Mouse (Mus musculus): ENCODE results near the gene Vps53.
A peak's percentile ranks its signal among the peaks of the same experiment; 100 is the strongest.
"Not testable (repeated sequence)": the region's sequence is repeated elsewhere in the genome, so short reads cannot be mapped to it uniquely, and the experiment has no call there.

The Vps53 gene

GRCm38 (mm10) chr11:76019879-76020278 is 159.6 kb downstream of the Vps53 start:
- DNase-seq (ENCODE audit: low spot score in 2 of 2), result no peak

DNA sequence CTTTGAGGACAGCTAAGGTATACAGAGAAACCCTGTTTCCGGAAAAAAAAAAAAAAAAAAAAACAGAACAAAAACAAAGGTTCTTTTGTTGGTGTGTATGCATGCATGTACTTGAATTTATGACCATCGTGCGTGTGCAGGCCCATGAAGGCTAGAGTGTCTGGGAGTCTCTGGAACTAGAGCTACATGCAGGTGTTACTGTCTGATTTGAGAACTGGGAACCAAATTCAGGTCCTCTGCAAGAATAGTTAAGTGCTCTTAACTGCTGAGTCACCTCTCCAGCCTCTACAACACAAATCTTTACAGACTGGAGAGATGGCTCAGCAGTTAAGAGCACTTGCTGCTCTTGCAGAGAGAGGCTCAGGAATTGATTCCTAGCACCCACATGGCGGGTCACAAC is 163.6 kb downstream of the Vps53 start:
- no peak for DNase-seq (ENCODE audit: low spot score in 2 of 2)

DNA sequence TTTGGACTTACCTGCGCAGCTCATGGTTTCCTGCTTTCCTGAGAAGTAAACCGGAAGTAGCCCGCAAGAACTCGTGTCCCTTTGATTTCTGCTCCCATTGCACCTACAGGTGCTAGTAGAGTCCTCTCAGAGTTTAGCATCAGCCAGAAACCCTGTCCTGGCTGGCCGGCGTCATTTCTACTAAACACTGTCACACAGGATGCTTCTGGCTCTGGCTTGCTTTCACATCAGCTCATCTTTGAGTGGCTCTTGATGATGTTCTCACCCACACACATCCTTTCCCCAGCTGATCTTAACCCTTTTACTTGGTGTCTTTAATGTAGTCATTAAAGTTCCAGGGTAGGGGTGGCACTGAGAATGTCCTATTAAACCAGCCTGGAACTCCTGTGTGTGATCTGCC is 164.2 kb downstream of the Vps53 start:
- DNase-seq (ENCODE audit: low spot score in 2 of 2), result no peak

DNA sequence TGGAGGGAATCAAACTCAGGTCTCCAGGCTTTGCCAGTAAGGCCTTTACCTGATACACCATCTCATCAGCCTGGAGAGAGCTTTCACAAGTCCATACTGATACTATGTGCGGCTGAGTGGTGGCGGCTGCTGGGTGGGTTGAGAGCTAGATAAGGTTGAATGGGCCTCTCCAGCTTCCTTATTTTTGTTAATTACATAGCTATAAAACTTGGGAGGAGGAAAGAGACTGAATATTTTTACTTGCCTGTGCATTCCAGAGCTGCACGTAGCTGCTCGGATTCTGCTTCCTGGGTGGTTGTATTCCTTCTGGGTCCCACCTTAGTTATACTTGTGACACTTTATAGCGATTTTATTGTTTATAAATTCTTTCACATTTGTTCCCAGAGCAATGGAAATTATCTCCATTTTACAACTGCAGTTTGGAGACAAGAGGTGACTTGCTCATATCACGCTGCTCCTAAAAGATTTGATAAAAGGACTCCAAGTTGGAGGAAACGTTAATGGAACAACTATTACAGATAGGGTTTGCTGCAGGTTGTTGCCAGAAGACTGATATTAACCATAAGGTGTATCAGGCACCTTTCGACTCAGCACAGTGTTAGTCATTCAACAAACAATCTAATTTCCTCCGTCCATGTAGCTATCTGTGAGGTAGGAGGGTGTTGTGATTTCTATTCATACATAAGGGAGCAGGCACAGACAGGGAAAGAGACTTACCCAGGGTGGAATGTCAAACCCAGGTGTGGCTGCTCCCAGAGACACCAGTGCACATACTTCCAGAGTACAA is 168.4 kb downstream of the Vps53 start:
- DNase-seq (ENCODE audit: low spot score in 2 of 2), result no peak

DNA sequence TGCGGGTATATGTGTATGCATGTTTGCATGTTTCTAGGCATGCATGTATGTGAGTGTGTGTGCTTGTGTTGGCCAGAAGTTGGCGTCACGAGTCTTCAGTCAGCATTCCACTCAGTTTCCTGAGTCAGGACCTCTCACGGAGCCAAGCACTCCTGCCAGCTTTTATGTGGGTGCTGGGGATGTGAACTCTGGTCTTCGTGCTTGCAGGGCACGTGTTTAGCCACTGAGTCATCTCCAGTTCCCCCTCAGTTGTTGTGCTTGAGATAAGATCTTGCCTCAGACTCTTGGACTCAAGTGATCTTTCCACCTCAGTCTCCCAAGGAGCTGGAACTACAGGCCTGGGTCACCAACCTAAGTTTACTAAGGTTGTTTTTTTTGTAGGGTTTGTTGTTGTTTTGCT is 170.3 kb downstream of the Vps53 start:
- no peak for DNase-seq (ENCODE audit: low spot score in 2 of 2)

- no peak for DNase-seq (ENCODE audit: low spot score in 2 of 2)
Observed at GRCm38 (mm10) chr11:76008162-76008561, 171.3 kb downstream of the Vps53 start.

DNA sequence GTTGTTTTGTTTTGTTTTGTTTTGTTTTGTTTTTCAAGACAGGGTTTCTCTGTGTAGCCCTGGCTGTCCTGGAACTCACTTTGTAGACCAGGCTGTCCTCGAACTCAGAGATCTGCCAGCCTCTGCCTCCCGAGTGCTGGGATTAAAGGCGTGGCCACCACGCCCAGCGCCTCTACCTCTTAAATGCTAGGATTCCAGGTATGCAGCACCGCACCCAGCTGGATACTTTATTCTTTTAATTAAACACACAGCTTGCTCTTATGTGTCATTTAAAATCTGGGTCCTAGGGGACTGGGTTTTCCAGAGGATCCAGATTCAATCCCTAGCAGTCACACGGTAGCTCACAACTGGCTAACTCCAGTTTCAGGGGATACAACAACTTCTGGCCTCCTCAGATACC is 175.2 kb downstream of the Vps53 start:
- DNase-seq (ENCODE audit: low spot score in 2 of 2), result not testable (repeated sequence)

DNA sequence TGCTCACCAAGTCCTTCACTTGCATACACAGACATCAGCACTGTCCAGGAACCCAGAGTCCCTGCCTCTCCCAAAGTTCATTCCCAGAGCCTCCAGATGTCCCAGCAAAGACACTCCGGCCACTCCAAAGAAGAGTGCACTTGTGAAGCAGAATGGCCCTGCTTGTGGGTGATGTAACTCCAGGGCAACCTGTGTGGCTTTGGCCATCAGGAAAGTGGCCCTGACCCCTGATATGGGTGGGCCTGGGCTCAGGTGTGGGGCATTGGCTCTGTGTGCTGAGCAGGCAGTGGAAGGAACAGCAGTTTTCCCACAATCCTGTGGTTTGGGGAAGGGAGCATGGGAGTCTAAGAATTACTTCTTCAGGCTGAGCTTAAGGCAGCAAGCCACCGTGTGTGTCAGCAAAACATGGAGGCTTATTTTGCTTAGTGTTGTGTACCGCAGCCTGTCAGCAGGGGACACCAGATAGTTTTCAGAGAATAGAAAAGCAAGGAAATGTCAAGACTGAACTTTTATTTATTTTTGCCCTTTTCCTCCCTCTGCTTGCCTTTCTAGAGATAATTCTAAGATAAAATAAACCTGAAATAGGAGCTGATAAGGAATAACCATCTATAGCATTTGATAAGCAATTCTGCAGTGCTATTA is 178.1 kb downstream of the Vps53 start:
- no peak for DNase-seq (ENCODE audit: low spot score in 2 of 2)

- DNase-seq (ENCODE audit: low spot score in 2 of 2), result no peak
Observed at GRCm38 (mm10) chr11:76000701-76001100, 178.7 kb downstream of the Vps53 start.

- peak; percentile 65 to 75 for DNase-seq (ENCODE audit: low spot score in 2 of 2)
Observed at GRCm38 (mm10) chr11:75999440-76000155, 179.8 kb downstream of the Vps53 start, which contains the start of gene 1700016K19Rik. 1700016K19Rik (plus strand) TSS chr11:75999912.

Measured in frontal cortex, postnatal 14 days (tissue).